Mouse (Mus musculus) CD4-positive, CD25-positive, alpha-beta regulatory T cell, adult 4 months (primary cell): ENCODE data around the gene Fras1. TPM values are rescaled to one million over a fixed set of nuclear protein-coding genes. Genes with fewer than 3 reads are reported as not detected.

ENCODE experiments used
- ATAC-seq: one replicate; pipeline ENCODE4 v1.8.0; 2017
- polyA plus RNA-seq, 2 experiments: library from polyadenylated mRNA; unstranded; fragments of 100-300 nt; shearing (Covaris generic); gene quantifications; one replicate each; pipeline ENCODE4 v1.2.1; 2017

Gene Fras1
- polyA plus RNA-seq, 2 experiments from 2014 or later, result 0.16 TPM; not detected in 1

GRCm38 (mm10) chr5:96405139-96405842 lies 31.5 kb downstream of the Fras1 start:
- no peak for ATAC-seq

GRCm38 (mm10) chr5:96408291-96408690 lies 34.5 kb downstream of the Fras1 start:
- ATAC-seq, result no peak

- ATAC-seq, result no peak
Observed at GRCm38 (mm10) chr5:96412754-96413394, 39.1 kb downstream of the Fras1 start.

GRCm38 (mm10) chr5:96417121-96417520 lies 43.4 kb downstream of the Fras1 start:
- no peak for ATAC-seq

- no peak for ATAC-seq
Observed at GRCm38 (mm10) chr5:96421550-96421949, 47.8 kb downstream of the Fras1 start.

GRCm38 (mm10) chr5:96422716-96423115 lies 49.0 kb downstream of the Fras1 start:
- ATAC-seq, result no peak

GRCm38 (mm10) chr5:96425391-96425790 lies 51.6 kb downstream of the Fras1 start:
- no peak for ATAC-seq

- ATAC-seq, result no peak
Observed at GRCm38 (mm10) chr5:96429532-96430141, 55.9 kb downstream of the Fras1 start.

GRCm38 (mm10) chr5:96437870-96438269 lies 64.1 kb downstream of the Fras1 start:
- no peak for ATAC-seq

GRCm38 (mm10) chr5:96439811-96440210 lies 66.1 kb downstream of the Fras1 start:
- no peak for ATAC-seq

GRCm38 (mm10) chr5:96447460-96447859 lies 73.7 kb downstream of the Fras1 start:
- no peak for ATAC-seq

- ATAC-seq, result no peak
Observed at GRCm38 (mm10) chr5:96452027-96452426, 78.3 kb downstream of the Fras1 start.

GRCm38 (mm10) chr5:96453386-96453785 lies 79.6 kb downstream of the Fras1 start:
- ATAC-seq, result no peak

- ATAC-seq, result no peak
Observed at GRCm38 (mm10) chr5:96454422-96454821, 80.7 kb downstream of the Fras1 start.

- ATAC-seq, result no peak
Observed at GRCm38 (mm10) chr5:96455241-96455640, 81.5 kb downstream of the Fras1 start.

GRCm38 (mm10) chr5:96457436-96457958 lies 83.7 kb downstream of the Fras1 start:
- ATAC-seq, result no peak

GRCm38 (mm10) chr5:96459605-96460004 lies 85.8 kb downstream of the Fras1 start:
- ATAC-seq, result no peak

GRCm38 (mm10) chr5:96462197-96462596 lies 88.4 kb downstream of the Fras1 start:
- ATAC-seq, result no peak

- no peak for ATAC-seq
Observed at GRCm38 (mm10) chr5:96466461-96466860, 92.7 kb downstream of the Fras1 start.

GRCm38 (mm10) chr5:96471995-96472394 lies 98.2 kb downstream of the Fras1 start:
- no peak for ATAC-seq

- ATAC-seq, result no peak
Observed at GRCm38 (mm10) chr5:96475488-96475887, 101.7 kb downstream of the Fras1 start.

- no peak for ATAC-seq
Observed at GRCm38 (mm10) chr5:96479003-96479402, 105.2 kb downstream of the Fras1 start.

- ATAC-seq, result no peak
Observed at GRCm38 (mm10) chr5:96481159-96481558, 107.4 kb downstream of the Fras1 start.

GRCm38 (mm10) chr5:96482054-96482453 lies 108.3 kb downstream of the Fras1 start:
- no peak for ATAC-seq
